Mouse (Mus musculus): ENCODE measurements at regions not wholly inside any gene's neighbourhood (a gene's known extent, or its start where the extent isn't known, plus 50 kb on each side); places are given as distances from the start of the nearest gene placed in this dataset.

- no peak for TF ChIP-seq CTCF (IDR thresholded peaks at IDR 0.05; ENCODE audit: insufficient read depth, low read depth, low read length)
- no peak for TF ChIP-seq POLR2A (IDR thresholded peaks at IDR 0.05; ENCODE audit: insufficient read depth, low read depth, low read length)
Observed at GRCm38 (mm10) chr11:20476494-20476893, 66.6 kb upstream of the Sertad2 start.
